Mouse (Mus musculus) forebrain, embryonic 16.5 days (tissue): Measurements from ENCODE around the gene Nol11. TPM values are rescaled to one million over a fixed set of nuclear protein-coding genes. Genes with fewer than 3 reads are reported as not detected.
A peak's percentile ranks its signal among the peaks of the same experiment; 100 is the strongest.
"Not testable (repeated sequence)": the region's sequence is repeated elsewhere in the genome, so short reads cannot be mapped to it uniquely, and the experiment has no call there.

Experiments used
- ATAC-seq: fragments of 200-750 bp; cut with Nextera tagmentation; 2 replicates; pipeline ENCODE4 v1.8.0; 2017; ENCODE audit warnings: mild to moderate bottlenecking, moderate library complexity
- H3K27ac ChIP-seq: fragments of 300-500 bp; sonication (generic); 2 replicates; pipeline ENCODE4 v1.5.1; 2014; ENCODE audit warnings: low read length, control low read depth
- H3K27me3 ChIP-seq: fragments of 300-500 bp; sonication (generic); replicated peaks from 2 replicates; pipeline ENCODE4 v1.6.1; 2014; ENCODE audit warnings: low read length; ENCODE audit not compliant: control insufficient read depth, insufficient read depth
- H3K36me3 ChIP-seq: fragments of 300-500 bp; sonication (generic); 2 replicates; pipeline ENCODE4 v1.6.1; 2014; ENCODE audit not compliant: control insufficient read depth, insufficient read depth
- H3K4me1 ChIP-seq: fragments of 300-500 bp; sonication (generic); replicated peaks from 2 replicates; pipeline ENCODE4 v1.6.1; 2014; ENCODE audit warnings: low read length; ENCODE audit not compliant: control insufficient read depth, insufficient read depth
- H3K4me2 ChIP-seq: fragments of 300-500 bp; sonication (generic); 2 replicates; pipeline ENCODE4 v1.6.1; 2014; ENCODE audit warnings: mild to moderate bottlenecking, low read length, control low read depth
- H3K4me3 ChIP-seq: fragments of 300-500 bp; sonication (generic); replicated peaks from 2 replicates; pipeline ENCODE4 v1.5.1; 2014; ENCODE audit warnings: mild to moderate bottlenecking, low read length, control low read depth
- H3K9ac ChIP-seq: fragments of 300-500 bp; sonication (generic); replicated peaks from 2 replicates; pipeline ENCODE4 v1.6.1; 2014; ENCODE audit warnings: low read depth, low read length, control low read depth
- H3K9me3 ChIP-seq: fragments of 300-500 bp; sonication (generic); 2 replicates; pipeline ENCODE4 v1.6.1; 2016; ENCODE audit warnings: low read length; ENCODE audit not compliant: control insufficient read depth
- WGBS: fragments of 180-500 bp; shearing (Covaris S2); extraction: QIAGEN DNeasy Blood & Tissue Kit; methylation state at CpG from one replicate; pipeline ENCODE4 v1.1.7; 2014; 5-methylcytosine and 5-hydroxymethylcytosine counted together
- polyA plus RNA-seq: library from polyadenylated mRNA; unstranded; fragments of >200 nt; fragmentation: Nextera tagmentation; extraction: Ambion mirVana; gene quantifications from 2 replicates; pipeline ENCODE4 v1.2.1, GENCODE M21; 2015

The Nol11 gene
- polyA plus RNA-seq, 1 experiment from 2014 or later, result 53.7 TPM

DNA sequence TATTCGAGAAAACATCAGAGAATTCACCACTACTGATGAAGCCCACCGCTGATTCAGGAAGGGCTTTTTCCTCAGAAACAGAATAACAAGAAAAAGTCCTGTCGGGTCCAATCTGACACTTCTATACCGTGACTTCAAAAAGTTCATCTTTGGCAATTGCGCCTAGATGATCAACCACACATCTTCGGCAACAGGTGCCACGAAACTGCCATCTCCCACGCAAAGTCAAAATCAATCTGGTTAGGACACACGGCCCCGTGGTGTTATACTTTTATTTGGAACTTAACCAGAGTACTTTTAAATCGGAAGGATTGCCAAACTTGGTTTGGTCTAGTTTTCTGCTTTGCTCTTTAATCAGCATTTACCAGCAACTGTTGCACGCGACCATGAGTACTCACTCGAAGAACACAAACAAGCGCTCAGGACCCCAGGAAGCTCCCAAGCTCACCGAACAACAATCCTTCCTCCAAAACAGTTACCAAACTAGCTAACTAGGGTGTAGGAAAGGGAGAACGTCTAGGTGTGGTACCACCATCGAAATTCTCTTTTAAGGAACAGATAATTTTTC, 58.9 kb downstream of the Nol11 start:
- Histone ChIP-seq H3K4me2 (peak overlapping the region; percentile 96), H3K4me1 (peaks cover 23% of the 10 kb centered on the region), H3K9ac (peak overlapping the region; percentile 95), H3K36me3 (no peaks in the 10 kb centered on the region), H3K27me3 (no peaks in the 10 kb centered on the region), H3K27ac (no peak overlapping the region), H3K4me3 (peak overlapping the region; percentile 70), H3K9me3 (no peaks in the 10 kb centered on the region)
- ATAC-seq, result no peak
- under 1% methylated on average over 18 of the region's 18 CpGs for WGBS

DNA sequence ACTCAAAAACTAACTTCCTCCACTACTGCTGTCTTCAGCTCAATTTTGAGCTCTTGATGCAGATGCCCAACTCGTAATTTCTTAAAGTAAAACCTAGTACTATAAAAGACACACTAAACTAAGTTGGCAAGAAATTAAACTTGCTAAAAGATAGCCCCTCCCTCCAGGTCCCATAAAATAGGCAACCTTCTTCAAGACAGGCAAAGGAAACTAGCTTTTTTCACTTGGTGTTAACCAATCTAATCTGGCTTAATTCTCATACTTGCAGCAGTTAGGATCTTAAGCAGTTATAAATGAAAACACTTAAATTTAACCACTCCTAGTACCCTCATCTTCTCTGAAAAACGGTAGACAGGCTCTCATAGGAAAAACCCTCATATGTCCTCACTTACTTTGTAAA, 59.5 kb downstream of the Nol11 start:
- H3K4me3 ChIP-seq, result peak overlapping the region; percentile 70
- no peaks in the 10 kb centered on the region for H3K27me3 ChIP-seq
- peaks cover 27% of the 10 kb centered on the region for H3K4me1 ChIP-seq
- no peak overlapping the region for H3K9ac ChIP-seq
- peak overlapping the region; percentile 96 for H3K4me2 ChIP-seq
- ATAC-seq, result no peak
- H3K36me3 ChIP-seq, result no peaks in the 10 kb centered on the region
- H3K9me3 ChIP-seq, result no peaks in the 10 kb centered on the region
- H3K27ac ChIP-seq, result no peak overlapping the region
- WGBS, result 23% methylated on average over 2 of the region's 2 CpGs

DNA sequence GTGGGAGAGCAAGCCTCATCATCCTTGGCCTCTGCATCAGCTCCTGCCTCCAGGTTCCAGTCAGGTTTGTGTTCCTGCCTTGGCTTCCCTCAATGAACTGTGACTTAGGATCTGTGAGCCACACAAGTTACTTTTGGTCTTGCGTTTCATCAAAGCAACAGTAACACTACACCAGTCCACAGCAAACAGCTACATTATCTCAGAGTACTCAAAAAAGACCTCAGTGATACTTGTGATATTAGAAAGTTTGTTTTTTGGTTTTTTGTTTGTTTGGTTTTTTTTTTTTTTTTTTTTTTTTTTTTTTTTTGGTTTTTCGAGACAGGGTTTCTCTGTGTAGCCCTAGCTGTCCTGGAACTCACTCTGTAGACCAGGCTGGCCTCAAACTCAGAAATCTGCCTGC, 62.5 kb downstream of the Nol11 start:
- H3K4me2 ChIP-seq, H3K9me3 ChIP-seq, H3K4me3 ChIP-seq, H3K27ac ChIP-seq, H3K27me3 ChIP-seq, ATAC-seq, H3K36me3 ChIP-seq, H3K9ac ChIP-seq: not testable (repeated sequence)
- 86% methylated on average over 1 of the region's 2 CpGs for WGBS
- H3K4me1 ChIP-seq, result peaks cover 33% of the 10 kb centered on the region

DNA sequence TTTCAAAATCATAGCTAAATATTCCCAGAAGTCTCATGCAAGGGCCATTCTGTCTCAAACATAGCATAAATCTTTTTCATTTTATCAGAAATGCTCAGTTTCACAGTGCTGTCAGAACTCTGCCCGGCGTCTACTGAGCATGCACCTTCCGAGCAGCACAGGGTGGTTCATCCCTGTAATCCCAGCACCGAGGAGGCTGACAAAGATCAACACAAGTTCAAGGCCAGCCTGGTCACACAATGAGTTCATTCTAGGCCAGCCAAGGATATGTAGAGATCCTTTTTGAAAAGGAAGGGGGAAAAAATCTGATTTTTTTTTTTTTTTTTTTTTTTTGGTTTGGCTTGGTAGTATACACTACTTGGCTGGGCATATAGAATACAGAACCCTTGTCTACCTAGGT, 64.2 kb downstream of the Nol11 start:
- H3K4me3 ChIP-seq, result no peak overlapping the region
- H3K9me3 ChIP-seq, result no peaks in the 10 kb centered on the region
- H3K4me1 ChIP-seq, result peaks cover 30% of the 10 kb centered on the region
- H3K27ac ChIP-seq, result no peak overlapping the region
- WGBS, result 92% methylated on average over 4 of the region's 4 CpGs
- no peak overlapping the region for H3K4me2 ChIP-seq
- H3K9ac ChIP-seq, result no peak overlapping the region
- H3K27me3 ChIP-seq, result no peaks in the 10 kb centered on the region
- ATAC-seq, result no peak
- H3K36me3 ChIP-seq, result no peaks in the 10 kb centered on the region

DNA sequence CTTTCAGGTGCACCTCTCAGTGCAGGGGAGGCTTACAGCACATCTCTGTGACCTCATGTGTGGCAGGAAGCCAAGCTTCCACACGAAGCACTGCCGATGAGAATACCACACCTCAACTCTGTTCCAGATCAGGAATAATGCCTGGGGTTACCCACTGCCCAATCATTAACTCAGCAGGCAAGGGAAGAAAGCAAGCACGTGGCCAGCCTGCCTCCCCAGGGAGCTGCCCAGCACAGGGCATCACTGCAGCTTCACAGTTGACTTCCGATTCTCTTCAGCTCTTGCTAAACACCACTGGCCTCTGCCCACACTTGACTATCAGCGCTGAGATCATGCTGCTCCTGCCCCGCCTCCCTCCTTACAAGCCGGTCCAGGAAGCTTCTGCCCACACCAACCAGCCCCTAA, 64.9 kb downstream of the Nol11 start:
- H3K36me3 ChIP-seq, result no peaks in the 10 kb centered on the region
- no peak overlapping the region for H3K27ac ChIP-seq
- H3K4me2 ChIP-seq, result no peak overlapping the region
- no peak for ATAC-seq
- no peaks in the 10 kb centered on the region for H3K9me3 ChIP-seq
- no peaks in the 10 kb centered on the region for H3K27me3 ChIP-seq
- no peak overlapping the region for H3K9ac ChIP-seq
- WGBS, result 27% methylated on average over 7 of the region's 7 CpGs
- H3K4me1 ChIP-seq, result peaks cover 23% of the 10 kb centered on the region
- no peak overlapping the region for H3K4me3 ChIP-seq

DNA sequence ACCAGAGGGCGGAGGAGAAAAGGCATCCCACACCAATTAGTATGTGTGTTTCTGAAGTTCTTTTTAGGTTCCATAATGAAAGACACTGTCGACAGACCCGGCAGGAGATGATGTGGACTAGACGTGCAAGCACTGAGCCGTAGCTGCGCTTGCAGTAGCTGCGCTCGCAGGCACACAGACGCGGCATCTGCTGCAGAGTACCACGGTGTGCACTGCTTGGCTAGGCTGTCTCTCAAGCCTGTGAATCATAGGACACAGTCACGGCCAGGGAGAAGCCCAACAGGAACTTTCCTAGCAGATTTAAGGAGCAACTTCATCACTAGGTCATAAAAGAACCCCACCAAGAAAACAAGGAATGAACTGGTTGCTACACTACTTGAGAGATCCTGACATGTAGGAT, 71.4 kb downstream of the Nol11 start:
- Histone ChIP-seq H3K36me3 (no peaks in the 10 kb centered on the region), H3K9ac (no peak overlapping the region), H3K4me3 (no peak overlapping the region), H3K4me2 (no peak overlapping the region), H3K4me1 (peaks cover 11% of the 10 kb centered on the region), H3K27ac (no peak overlapping the region), H3K9me3 (no peaks in the 10 kb centered on the region), H3K27me3 (no peaks in the 10 kb centered on the region)
- WGBS, result 76% methylated on average over 12 of the region's 12 CpGs
- no peak for ATAC-seq

Other genes with a start within 250 kb of the Nol11 start
- gene Kpna2, start 189.8 kb downstream of the Nol11 start, polyA plus RNA-seq, result 230 and 256 TPM in 2 replicates
- gene 1810010H24Rik, start 163.7 kb downstream of the Nol11 start, polyA plus RNA-seq, result 3.8 and 4.3 TPM in 2 replicates
- gene Bptf, start 57.3 kb downstream of the Nol11 start, polyA plus RNA-seq, result 33.2 and 38.8 TPM in 2 replicates